Mouse (Mus musculus): ENCODE results near the gene Gm26741. TPM values are rescaled to one million over a fixed set of nuclear protein-coding genes. Genes with fewer than 3 reads are reported as not detected.

Gene Gm26741
- not detected for polyA plus RNA-seq (2014; fragmentation: Illumina TruSeq; extraction: RNeasy Lipid Tissue Mini Kit (QIAGEN cat#74804); ENCODE audit: insufficient read depth, low read depth, low replicate concordance)

DNA sequence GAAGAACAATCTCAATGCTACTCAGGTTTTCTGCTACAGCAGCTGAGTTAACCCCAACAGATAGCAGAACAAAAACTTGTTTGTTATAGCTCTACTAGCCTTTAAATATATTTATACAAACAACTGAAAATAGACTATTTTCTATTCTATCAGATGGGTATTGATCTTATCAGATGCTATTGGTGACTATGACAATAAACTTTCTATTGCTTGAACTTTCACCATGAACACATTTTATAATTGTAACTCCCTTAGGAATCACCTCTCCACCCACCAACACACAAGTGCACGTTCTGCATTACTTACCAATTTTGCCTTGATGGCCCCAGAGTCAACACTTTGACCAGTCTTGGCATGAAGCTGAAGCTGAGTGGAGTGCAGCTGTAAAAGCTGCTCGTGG lies at the start of gene Gm26741:
Gene Gm26741, plus strand, starts transcription at position 301 of the 400 bp plus-strand sequence.

DNA sequence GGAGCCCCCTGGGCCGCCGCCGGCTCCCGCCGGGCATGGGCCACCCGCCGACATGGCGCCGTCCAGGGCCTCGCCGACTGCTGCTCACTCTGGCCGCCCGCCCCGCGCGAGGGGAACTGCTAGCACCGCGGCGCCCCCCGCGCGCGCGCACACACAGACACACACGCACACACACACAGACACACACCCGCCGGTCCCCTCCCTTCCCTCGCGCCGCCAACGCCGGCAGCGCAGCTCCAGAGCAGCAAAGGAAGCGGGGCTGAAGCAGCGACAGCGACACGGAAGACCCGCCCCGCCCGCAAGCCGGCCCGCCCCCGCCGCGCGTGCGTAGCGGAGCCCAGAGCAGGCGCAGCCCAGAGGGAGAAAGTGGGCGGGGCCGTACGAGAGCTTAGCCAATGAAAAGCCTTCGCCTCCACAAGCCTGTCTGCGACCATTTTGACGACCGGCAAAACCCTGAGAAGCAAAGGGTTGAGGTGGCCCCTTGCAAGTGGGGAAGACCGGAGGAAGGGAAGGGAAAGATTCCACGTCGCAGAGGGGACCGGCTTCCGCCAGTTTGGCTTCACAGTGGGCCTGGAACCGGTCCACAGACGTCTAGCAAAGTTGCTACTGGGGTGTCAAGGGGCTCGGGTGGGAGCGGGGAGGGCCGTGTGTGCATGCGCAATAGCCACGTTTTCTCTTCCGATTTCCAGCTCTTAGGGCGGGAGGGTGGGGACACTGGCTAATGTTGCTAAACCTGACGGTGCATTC lies 23.5 kb downstream of the Gm26741 start, which contains the start of gene Gopc:
Gene Gopc, minus strand, starts transcription at position 280 of the 747 bp plus-strand sequence.

DNA sequence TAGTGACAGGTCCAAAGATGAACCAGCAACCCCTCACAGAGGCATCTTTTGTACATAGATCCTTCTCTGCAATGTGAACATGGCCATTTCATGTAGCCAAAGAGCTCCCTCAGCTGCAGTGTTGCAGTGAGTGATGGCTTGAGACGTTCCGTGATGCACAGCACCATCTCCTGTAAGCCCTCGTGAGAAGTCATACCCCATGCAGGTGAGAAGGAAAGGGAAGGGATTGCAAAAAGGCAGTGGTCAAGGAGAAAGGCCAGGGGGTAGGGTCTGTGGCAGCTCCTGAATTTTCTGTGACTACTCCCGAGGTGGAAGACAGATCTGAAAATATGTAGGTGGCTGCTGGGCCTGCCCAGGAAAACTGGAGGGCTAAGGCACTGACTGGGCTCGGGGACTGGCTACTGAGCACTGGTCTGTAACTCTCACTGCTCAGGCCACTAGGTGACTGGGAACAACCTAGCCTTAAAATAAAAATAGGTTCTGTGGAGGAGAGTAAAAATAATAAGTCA lies 30.4 kb downstream of the Gm26741 start, which contains the start of gene Nepn:
Gene Nepn, plus strand, starts transcription at position 51 of the 509 bp plus-strand sequence.

Other genes with a start within 250 kb of the Gm26741 start
- 0.41 TPM for gene Ros1, start 163.5 kb upstream of the Gm26741 start, polyA plus RNA-seq (2014; fragmentation: Illumina TruSeq; extraction: RNeasy Lipid Tissue Mini Kit (QIAGEN cat#74804); ENCODE audit: insufficient read depth, low read depth, low replicate concordance)
- 7.1 TPM for gene Dcbld1, start 125.1 kb upstream of the Gm26741 start, polyA plus RNA-seq (2014; fragmentation: Illumina TruSeq; extraction: RNeasy Lipid Tissue Mini Kit (QIAGEN cat#74804); ENCODE audit: insufficient read depth, low read depth, low replicate concordance)
- 11.5 TPM for gene Gopc, start 23.4 kb downstream of the Gm26741 start, polyA plus RNA-seq (2014; fragmentation: Illumina TruSeq; extraction: RNeasy Lipid Tissue Mini Kit (QIAGEN cat#74804); ENCODE audit: insufficient read depth, low read depth, low replicate concordance)
- not detected for gene Nepn, start 30.2 kb downstream of the Gm26741 start, polyA plus RNA-seq (2014; fragmentation: Illumina TruSeq; extraction: RNeasy Lipid Tissue Mini Kit (QIAGEN cat#74804); ENCODE audit: insufficient read depth, low read depth, low replicate concordance)
- gene Nus1, start 58.8 kb downstream of the Gm26741 start, polyA plus RNA-seq (2014; fragmentation: Illumina TruSeq; extraction: RNeasy Lipid Tissue Mini Kit (QIAGEN cat#74804); ENCODE audit: insufficient read depth, low read depth, low replicate concordance): 22.4 TPM

All from lung, adult 10 weeks (tissue).